Mouse (Mus musculus) lung, postnatal 36 days (tissue): ENCODE data around the gene Mapt.
A peak's percentile ranks its signal among the peaks of the same experiment; 100 is the strongest.

Experiments used
- DNase-seq: peaks from one replicate; pipeline ENCODE4 v3.0.0; 2022; ENCODE audit warnings: mixed read lengths

Mapt gene

GRCm38 (mm10) chr11:104278222-104278621 lies 47.0 kb downstream of the Mapt start:
- DNase-seq, result peak; percentile 81

GRCm38 (mm10) chr11:104279049-104279448 lies 47.9 kb downstream of the Mapt start:
- no peak for DNase-seq

GRCm38 (mm10) chr11:104279538-104279937 lies 48.3 kb downstream of the Mapt start:
- DNase-seq, result no peak

GRCm38 (mm10) chr11:104281501-104281900 lies 50.3 kb downstream of the Mapt start:
- DNase-seq, result no peak

GRCm38 (mm10) chr11:104287113-104287512 lies 55.9 kb downstream of the Mapt start:
- no peak for DNase-seq

GRCm38 (mm10) chr11:104288835-104289198 lies 57.6 kb downstream of the Mapt start:
- DNase-seq, result no peak

GRCm38 (mm10) chr11:104289199-104290031 lies 58.2 kb downstream of the Mapt start:
- peak; percentile 78 for DNase-seq

GRCm38 (mm10) chr11:104292443-104293220 lies 61.4 kb downstream of the Mapt start:
- DNase-seq, result no peak

- DNase-seq, result no peak
These were observed 62.1 kb downstream of the Mapt start for GRCm38 (mm10) chr11:104293241-104293640.

GRCm38 (mm10) chr11:104295145-104295544 lies 64.0 kb downstream of the Mapt start:
- DNase-seq, result no peak

- no peak for DNase-seq
These were observed 64.5 kb downstream of the Mapt start for GRCm38 (mm10) chr11:104295656-104296055.

- DNase-seq, result no peak
These were observed 66.5 kb downstream of the Mapt start for GRCm38 (mm10) chr11:104297671-104298070.

- DNase-seq, result no peak
These were observed 71.4 kb downstream of the Mapt start for GRCm38 (mm10) chr11:104302628-104303027.

- no peak for DNase-seq
These were observed 72.1 kb downstream of the Mapt start for GRCm38 (mm10) chr11:104303088-104303960.

GRCm38 (mm10) chr11:104305711-104306110 lies 74.5 kb downstream of the Mapt start:
- DNase-seq, result no peak

- no peak for DNase-seq
These were observed 75.3 kb downstream of the Mapt start for GRCm38 (mm10) chr11:104306483-104306882.

GRCm38 (mm10) chr11:104307136-104307535 lies 75.9 kb downstream of the Mapt start:
- no peak for DNase-seq

- DNase-seq, result no peak
These were observed 78.4 kb downstream of the Mapt start for GRCm38 (mm10) chr11:104309377-104310225.

GRCm38 (mm10) chr11:104310226-104310887 lies 79.2 kb downstream of the Mapt start:
- DNase-seq, result peak; percentile 34

GRCm38 (mm10) chr11:104311643-104312042 lies 80.5 kb downstream of the Mapt start:
- no peak for DNase-seq

- DNase-seq, result peak; percentile 83
These were observed 84.5 kb downstream of the Mapt start for GRCm38 (mm10) chr11:104315703-104316102.
